Comparison of ENCODE assay signal across 2 mouse cellular contexts in genomic region chr17:28388534-28388933, GRCm38 (mm10).
TF ChIP-seq lines count a peak whose summit lies in the region.

No protein-coding gene starts in this region.

TF ChIP-seq in CH12.LX, 34 proteins besides CTCF, POLR2A, EP300 and RAD21:
- TF ChIP-seq MAFK (IDR thresholded peaks at IDR 0.05; ENCODE audit: insufficient replicate concordance, low read length), result no peak
- peak; percentile 59; the same call in 1 of the 2 replicates for TF ChIP-seq TCF12 (IDR thresholded peaks at IDR 0.05; ENCODE audit: low read depth, low read length)

TF ChIP-seq in myocyte, 11 proteins besides CTCF, POLR2A, EP300 and RAD21:
- TF ChIP-seq SRF (IDR thresholded peaks at IDR 0.05; ENCODE audit: control insufficient read depth, insufficient read length, low read depth), result no peak
- TF ChIP-seq E2F4 (IDR thresholded peaks at IDR 0.05; ENCODE audit: insufficient read depth), result no peak
- TF ChIP-seq MYOG (IDR thresholded peaks at IDR 0.05; ENCODE audit: control insufficient read depth in 1 of 3, insufficient read depth in 1 of 3, insufficient read length in 2 of 3, low read depth in 2 of 3), result peak in 2 of 3 experiments; percentile 78 to 79
- TF ChIP-seq TCF12 (IDR thresholded peaks at IDR 0.05; ENCODE audit: insufficient read depth, poor library complexity, severe bottlenecking), result peak; percentile 84
- TF ChIP-seq MYOD1 (IDR thresholded peaks at IDR 0.05; ENCODE audit: control insufficient read depth in 1 of 3, insufficient read length in 2 of 3, low read depth in 2 of 3), result peak in 2 of 3 experiments; percentile 93 to 96
- TF ChIP-seq USF1 (IDR thresholded peaks at IDR 0.05; ENCODE audit: low read depth), result no peak
- peak; percentile 93 for TF ChIP-seq TCF3 (IDR thresholded peaks at IDR 0.05; ENCODE audit: insufficient read length, low read depth)
- no peak for TF ChIP-seq MAX (IDR thresholded peaks at IDR 0.05; ENCODE audit: low read depth)
- TF ChIP-seq CEBPB (IDR thresholded peaks at IDR 0.05; ENCODE audit: insufficient read depth, poor library complexity, severe bottlenecking), result no peak
- TF ChIP-seq REST (IDR thresholded peaks at IDR 0.05; ENCODE audit: insufficient read depth, insufficient read length), result no peak
- TF ChIP-seq POLR2AphosphoS2 (IDR thresholded peaks at IDR 0.05; ENCODE audit: insufficient read length, low read depth), result no peak
